Mouse (Mus musculus) CD4-positive naive resting alpha-beta T cell, adult 57 days (primary cell): ENCODE results near the gene Slx1b. TPM values are rescaled to one million over a fixed set of nuclear protein-coding genes. Genes with fewer than 3 reads are reported as not detected.

Experiments used
- total RNA-seq: library from RNA; stranded (reverse); gene quantifications from one replicate; pipeline ENCODE4 v1.2.4, GENCODE M21; 2023

Gene Slx1b
- 10.8 TPM for total RNA-seq

GRCm38 (mm10) chr7:126695631-126696207 lies at the start of gene Slx1b:
Slx1b (minus strand) TSS chr7:126695784.

GRCm38 (mm10) chr7:126707442-126708174 lies 12.0 kb upstream of the Slx1b start, which contains the start of gene Coro1a:
Coro1a (minus strand) TSS chr7:126707787.

GRCm38 (mm10) chr7:126695210-126695611 lies 373 bp downstream of the Slx1b start, which contains the start of gene Bola2:
Bola2 (plus strand) TSS chr7:126695401.

GRCm38 (mm10) chr7:126676207-126676606 lies 19.4 kb downstream of the Slx1b start, which contains the start of gene Sult1a1:
Sult1a1 (minus strand) TSS chr7:126676432.

GRCm38 (mm10) chr7:126649231-126650051 lies 46.1 kb downstream of the Slx1b start, which contains the start of gene Sgf29:
Sgf29 (plus strand) TSS chr7:126649309.

Other genes with a start within 250 kb of the Slx1b start
- gene Atp2a1, start 232.7 kb downstream of the Slx1b start, total RNA-seq = 0.86 TPM
- gene Sh2b1, start 220.4 kb downstream of the Slx1b start, total RNA-seq = 95.6 TPM
- 49.0 TPM for gene Tufm, start 208.4 kb downstream of the Slx1b start, total RNA-seq
- gene Atxn2l, start 192.3 kb downstream of the Slx1b start, total RNA-seq = 222 TPM
- 131 TPM for gene Eif3c, start 129.4 kb downstream of the Slx1b start, total RNA-seq
- 6.9 TPM for gene Apobr, start 110.8 kb downstream of the Slx1b start, total RNA-seq
- 108 TPM for gene Cln3, start 110.0 kb downstream of the Slx1b start, total RNA-seq
- not detected for gene Il27, start 100.8 kb downstream of the Slx1b start, total RNA-seq
- 1.3 TPM for gene Nupr1, start 64.9 kb downstream of the Slx1b start, total RNA-seq
- gene Sgf29, start 46.5 kb downstream of the Slx1b start, total RNA-seq = 70.0 TPM
- 0.44 TPM for gene Sult1a1, start 19.4 kb downstream of the Slx1b start, total RNA-seq
- gene Bola2, start 383 bp downstream of the Slx1b start, total RNA-seq = 186 TPM
- gene Coro1a, start 12.0 kb upstream of the Slx1b start, total RNA-seq = 1,350 TPM
- gene Mapk3, start 63.8 kb upstream of the Slx1b start, total RNA-seq = 47.4 TPM
- 5.8 TPM for gene Gdpd3, start 70.5 kb upstream of the Slx1b start, total RNA-seq
- gene Ypel3, start 81.2 kb upstream of the Slx1b start, total RNA-seq = 256 TPM
- 11.5 TPM for gene Tbx6, start 85.7 kb upstream of the Slx1b start, total RNA-seq
- gene Ppp4c, start 96.7 kb upstream of the Slx1b start, total RNA-seq = 252 TPM
- not detected for gene Fam57b, start 101.9 kb upstream of the Slx1b start, total RNA-seq
- not detected for gene 4930451I11Rik, start 135.9 kb upstream of the Slx1b start, total RNA-seq
- gene Doc2a, start 151.6 kb upstream of the Slx1b start, total RNA-seq = not detected
- 19.3 TPM for gene Hirip3, start 166.2 kb upstream of the Slx1b start, total RNA-seq
- gene Ino80e, start 166.6 kb upstream of the Slx1b start, total RNA-seq = 63.0 TPM
- gene Taok2, start 188.9 kb upstream of the Slx1b start, total RNA-seq = 94.6 TPM
- gene Tmem219, start 227.1 kb upstream of the Slx1b start, total RNA-seq = 36.1 TPM
- 39.6 TPM for gene Kctd13, start 233.1 kb upstream of the Slx1b start, total RNA-seq